Mouse (Mus musculus) cerebellum, postnatal 14 days (tissue): Measurements from ENCODE around the gene Pla2g2f.

ENCODE experiments used
- DNase-seq, 2 experiments: peaks; one replicate each; pipeline ENCODE4 v3.0.0; 2021; ENCODE audit warnings: mixed read lengths in 2 of 2

Gene Pla2g2f

DNA sequence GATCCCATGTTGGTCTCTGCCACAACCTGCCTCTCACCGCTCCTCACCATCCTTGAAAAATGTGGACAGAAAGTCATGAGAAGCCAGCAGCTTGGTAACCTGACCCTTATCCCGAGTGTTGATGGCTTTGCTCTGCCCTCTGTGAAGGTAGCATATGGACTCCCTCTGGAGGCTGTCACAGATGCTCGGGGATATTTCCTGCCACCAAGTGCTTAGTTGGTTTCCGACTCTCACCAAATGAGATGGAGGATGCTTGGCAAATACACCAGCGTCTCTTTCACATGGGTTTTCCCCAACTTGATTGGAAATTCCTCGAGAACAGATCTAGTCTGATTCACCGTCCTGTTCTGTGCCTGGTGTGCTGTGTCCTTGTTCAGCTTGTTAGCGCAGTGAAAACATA, 44.8 kb downstream of the Pla2g2f start:
- peak in 1 of 2 experiments; percentile 33 for DNase-seq

DNA sequence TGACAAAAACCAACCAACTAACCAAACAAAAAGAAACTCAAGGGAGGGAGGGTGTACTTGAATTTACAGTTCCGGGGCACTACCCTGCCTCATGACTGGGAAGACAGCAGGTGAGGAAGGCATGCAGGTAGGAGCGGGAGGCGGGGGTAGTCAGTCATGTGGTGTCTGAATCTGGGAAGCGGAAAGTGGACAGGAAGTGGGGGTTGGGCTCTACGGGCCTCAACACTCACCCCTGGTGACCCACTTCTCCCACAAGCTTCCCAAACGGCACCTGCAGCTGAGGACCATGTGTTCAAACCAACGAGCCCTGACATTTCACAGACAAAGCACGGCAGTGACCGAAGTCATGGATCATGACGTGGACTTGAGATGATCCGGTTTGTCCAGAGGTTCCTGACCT, 45.3 kb downstream of the Pla2g2f start:
- DNase-seq = peak; percentile 40 to 45

DNA sequence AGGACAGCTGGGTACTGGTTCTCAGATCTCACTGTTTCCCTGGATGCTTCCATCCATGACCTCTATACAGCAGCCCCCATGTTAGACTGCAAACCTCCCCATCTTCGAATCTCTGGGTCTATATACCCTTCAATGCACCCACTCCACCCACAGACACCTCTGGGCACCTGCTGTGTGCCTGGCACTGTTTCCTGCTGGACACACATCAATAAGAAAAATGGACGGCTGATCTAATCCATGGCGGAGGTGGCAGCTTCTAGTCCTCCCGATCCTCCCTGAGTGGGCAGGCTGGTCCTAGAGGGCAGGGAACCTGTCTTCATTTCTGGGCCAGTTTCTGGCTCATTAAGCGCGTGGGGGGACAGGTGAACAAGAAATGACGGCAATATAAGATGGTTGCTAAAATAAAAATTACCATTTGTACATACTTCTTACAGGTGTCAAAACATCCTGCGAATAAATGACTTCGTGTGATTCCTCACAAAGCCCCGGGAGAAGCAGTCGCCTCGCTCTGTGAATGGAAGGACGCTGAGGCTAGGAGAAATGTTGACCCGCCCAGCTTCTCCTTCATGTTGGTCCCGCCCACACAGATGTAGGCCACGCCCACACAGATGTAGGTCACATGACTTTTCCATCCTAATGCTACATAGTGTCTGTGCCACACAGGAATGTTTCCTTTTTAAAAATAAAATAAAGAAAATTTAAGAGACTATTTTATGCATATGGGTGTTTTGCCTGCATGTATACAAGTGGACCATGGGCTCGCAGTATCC, 46.2 kb downstream of the Pla2g2f start:
- peak; percentile 84 to 85 for DNase-seq

DNA sequence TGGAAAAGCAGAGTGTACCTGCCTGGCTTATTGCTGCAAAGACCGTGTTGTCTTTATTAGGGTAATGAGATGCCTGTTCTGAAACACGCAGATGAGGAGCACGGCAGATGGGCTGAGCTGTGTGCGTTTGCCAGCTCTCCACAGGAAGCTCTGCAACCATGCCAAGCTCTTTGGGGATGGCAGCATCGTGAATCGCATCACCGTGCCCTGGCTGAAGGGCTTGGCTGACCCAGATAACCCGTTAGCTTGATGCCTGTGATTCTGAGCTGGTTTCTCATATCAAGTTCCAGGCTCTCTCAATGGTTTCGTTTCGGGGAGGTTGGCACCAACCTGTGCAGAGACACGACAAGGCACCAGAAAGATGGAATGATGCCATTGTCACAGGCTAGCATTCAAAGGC, 46.8 kb downstream of the Pla2g2f start:
- DNase-seq = peak; percentile 100

DNA sequence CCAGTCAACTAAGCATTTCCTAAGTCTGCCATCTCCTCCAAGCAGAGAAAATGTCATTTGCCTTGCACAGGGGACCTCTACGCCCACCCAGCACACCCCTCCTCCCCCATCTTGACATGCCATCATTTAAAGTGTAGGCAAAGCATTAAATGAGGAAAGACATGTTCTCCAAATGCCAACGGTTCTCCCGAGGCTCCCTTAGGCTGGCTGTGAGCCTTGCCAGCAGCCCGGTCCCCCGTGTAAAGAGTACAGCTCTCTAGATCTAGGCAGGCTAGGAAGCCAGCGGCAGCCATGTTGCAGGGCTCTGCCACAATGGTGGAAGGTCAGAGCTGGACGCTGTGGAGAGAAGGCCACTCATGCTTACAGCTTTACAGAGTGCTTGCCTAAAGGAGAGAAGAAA, 47.5 kb downstream of the Pla2g2f start:
- peak; percentile 65 to 67 for DNase-seq

DNA sequence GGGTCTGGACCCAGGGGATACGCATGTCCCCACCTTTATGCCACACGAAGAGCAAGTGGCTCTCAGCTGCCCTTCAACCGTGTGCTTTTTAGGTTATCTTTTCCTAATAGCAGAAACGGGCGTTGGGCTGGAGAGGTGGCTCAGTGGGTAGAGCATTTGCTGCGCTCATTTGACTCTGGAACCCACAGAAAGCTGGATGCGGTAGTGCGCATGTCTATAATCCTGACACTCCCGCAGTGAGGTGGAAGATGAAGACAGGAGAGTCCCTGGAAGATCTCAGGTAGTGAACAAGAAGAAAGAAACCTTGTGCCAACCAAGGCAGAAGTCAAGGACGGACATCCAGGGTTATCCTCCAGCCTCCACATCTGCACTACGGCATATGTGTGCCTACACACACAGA, 48.2 kb downstream of the Pla2g2f start:
- no peak for DNase-seq

DNA sequence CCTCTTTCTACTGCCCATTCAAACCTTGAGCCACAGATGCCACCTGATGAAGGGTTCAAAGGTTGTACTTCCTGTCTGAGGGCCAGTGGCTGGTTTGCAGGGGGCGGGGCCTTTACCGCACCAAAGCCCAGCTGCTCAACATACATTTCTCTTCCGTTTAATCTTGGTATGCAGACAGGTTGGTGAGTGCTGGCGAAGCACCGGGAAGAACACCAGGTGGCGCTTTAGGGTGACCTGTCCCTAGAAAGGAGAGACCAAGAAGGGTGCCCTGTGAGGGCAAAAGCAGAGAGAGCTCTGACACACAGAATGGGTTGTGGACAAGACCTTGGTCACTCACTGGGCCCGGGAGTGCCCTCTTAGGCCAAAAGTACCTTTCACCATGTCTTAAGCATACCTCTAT, 48.8 kb downstream of the Pla2g2f start:
- DNase-seq = peak; percentile 84 to 85

DNA sequence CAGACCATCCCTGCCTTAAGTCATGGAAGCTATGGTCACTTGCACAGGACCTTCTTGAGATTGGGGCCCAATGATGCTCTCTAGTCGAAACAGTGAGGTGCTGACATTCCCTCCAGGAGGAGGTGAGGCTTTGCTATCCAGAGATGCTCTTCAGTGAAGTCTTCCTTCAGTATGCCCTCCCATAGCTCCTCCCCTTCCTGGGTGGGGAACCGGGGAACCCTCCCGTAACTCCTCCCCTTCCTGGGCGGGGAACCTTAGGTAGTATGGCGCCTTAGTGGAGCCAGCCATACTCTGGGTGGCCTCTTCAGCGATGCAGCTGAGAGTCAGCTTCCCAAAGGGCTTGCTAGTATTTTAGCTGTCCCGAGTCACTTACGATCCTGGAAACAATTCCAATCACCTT, 50.8 kb downstream of the Pla2g2f start:
- no peak for DNase-seq

DNA sequence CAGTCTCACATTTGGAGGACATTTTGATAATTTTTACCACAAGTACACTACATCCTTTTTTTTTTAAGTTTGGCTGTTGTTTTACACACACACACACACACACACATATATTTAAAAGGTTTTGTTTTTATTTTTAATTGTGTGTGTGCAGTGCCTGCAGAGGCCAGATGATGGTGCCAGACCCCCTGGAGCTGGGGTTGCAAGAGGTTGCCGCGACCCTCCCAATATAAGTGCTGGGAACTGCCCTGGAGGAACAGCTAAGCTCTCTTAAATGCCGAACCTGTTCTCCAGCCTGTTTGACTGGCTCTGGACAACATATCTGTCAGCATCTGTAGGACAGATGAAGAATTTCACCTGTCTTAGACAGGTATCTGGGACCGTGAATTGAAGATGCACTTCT, 53.3 kb downstream of the Pla2g2f start:
- DNase-seq = no peak

DNA sequence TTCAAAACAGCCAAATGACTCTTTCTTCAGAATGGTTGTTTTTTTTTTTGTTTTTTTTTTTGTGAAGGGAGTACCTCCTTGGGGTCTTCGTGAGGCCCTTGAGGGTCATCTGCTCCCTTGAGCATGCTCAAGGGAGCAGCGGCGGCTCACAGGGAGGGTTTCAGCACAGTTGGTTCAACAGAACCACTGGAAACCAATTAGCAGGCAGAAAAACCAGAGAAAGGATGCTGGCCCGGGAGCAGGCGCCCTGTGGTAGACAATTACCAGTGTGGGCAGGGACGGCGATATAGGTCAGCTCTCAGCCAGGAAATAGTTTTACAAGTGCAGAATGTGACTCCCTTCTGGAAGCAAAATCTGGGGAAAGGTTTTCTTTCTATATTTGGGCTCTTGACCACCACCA, 53.8 kb downstream of the Pla2g2f start:
- no peak for DNase-seq

DNA sequence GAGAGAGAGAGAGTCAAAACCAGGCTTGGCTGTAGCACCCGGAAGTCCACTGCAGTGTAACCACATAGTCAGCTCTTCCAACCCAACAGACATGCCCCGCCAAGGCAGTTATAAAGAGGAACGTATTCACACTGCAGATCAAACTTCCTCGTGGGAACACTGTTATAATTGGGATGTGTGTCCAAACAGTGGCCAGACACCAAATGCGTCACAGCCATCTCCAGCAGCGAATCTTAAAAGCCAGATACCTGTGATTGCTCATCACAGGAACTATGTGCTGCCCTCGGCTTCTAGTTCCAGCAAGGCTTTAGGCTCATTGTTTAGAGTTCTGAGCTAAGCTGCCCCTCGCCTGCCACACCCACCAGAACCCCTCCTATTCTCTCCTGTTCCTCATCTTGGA, 54.9 kb downstream of the Pla2g2f start:
- DNase-seq = no peak

DNA sequence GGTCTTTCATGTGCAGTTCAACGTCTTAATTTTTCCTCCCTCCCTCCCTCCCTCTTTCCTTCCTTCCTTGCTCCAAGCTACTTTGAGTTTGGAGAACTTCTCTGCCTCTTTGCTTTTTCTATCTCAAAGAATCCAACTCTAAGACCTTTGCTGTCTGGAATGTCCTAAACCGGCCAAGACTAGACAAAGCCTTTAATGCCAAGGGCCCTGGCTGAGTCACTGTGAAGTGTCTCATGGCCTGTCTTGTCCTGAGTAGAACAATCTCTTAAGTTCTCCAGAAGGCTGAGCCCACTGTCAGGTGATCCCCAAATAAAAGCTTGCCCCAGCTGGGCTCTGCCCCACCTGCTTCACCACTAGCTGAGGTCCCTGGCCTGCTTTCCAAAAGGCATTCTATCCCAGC, 55.4 kb downstream of the Pla2g2f start:
- DNase-seq = no peak

DNA sequence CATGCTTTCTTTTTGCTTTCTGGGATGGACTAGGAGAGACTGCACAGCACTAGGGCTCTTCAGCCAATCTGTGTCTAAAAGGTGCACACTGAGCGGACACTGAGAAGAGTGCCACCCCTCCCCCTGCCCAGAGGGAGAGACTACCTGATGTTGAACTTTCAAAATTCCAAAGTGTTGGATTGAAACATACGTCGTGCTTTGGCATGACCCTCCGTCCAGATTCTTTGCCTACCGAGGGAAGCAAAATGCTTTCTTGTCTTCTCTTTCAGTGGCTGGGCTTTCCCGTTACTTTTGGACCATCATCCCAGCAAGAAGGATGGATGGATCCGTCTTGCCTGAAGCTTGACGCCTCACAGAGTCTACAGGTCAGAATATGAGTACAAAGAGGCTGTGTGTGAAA, 56.3 kb downstream of the Pla2g2f start:
- DNase-seq = no peak
